Mouse (Mus musculus) liver, embryonic 15.5 days (tissue): ENCODE measurements around the gene Olfr741. TPM values are rescaled to one million over a fixed set of nuclear protein-coding genes. Genes with fewer than 3 reads are reported as not detected.

ENCODE experiments used
- ATAC-seq: fragments of 200-750 bp; cut with Nextera tagmentation; 2 replicates; pipeline ENCODE4 v1.8.0; 2017; ENCODE audit warnings: moderate number of reproducible peaks, mild to moderate bottlenecking, moderate library complexity; ENCODE audit not compliant: insufficient read depth
- H3K27ac ChIP-seq: fragments of 300-500 bp; sonication (generic); replicated peaks from 2 replicates; pipeline ENCODE4 v1.5.1; 2015; ENCODE audit warnings: mild to moderate bottlenecking, inconsistent platforms
- H3K27me3 ChIP-seq: fragments of 300-500 bp; sonication (generic); 2 replicates; pipeline ENCODE4 v1.6.1; 2015; ENCODE audit warnings: mild to moderate bottlenecking, inconsistent platforms
- H3K36me3 ChIP-seq: fragments of 300-500 bp; sonication (generic); replicated peaks from 2 replicates; pipeline ENCODE4 v1.6.1; 2015; ENCODE audit warnings: moderate library complexity, mild to moderate bottlenecking, inconsistent platforms
- H3K4me1 ChIP-seq: fragments of 300-500 bp; sonication (generic); replicated peaks from 2 replicates; pipeline ENCODE4 v1.6.1; 2015; ENCODE audit warnings: inconsistent platforms
- H3K4me2 ChIP-seq: fragments of 300-500 bp; sonication (generic); 2 replicates; pipeline ENCODE4 v1.6.1; 2015; ENCODE audit warnings: moderate library complexity, mild to moderate bottlenecking, inconsistent platforms
- H3K4me3 ChIP-seq: fragments of 300-500 bp; sonication (generic); replicated peaks from 2 replicates; pipeline ENCODE4 v1.5.1; 2015; ENCODE audit warnings: mild to moderate bottlenecking, inconsistent platforms
- H3K9ac ChIP-seq: fragments of 300-500 bp; sonication (generic); 2 replicates; pipeline ENCODE4 v1.6.1; 2015; ENCODE audit warnings: moderate library complexity, mild to moderate bottlenecking, inconsistent platforms
- H3K9me3 ChIP-seq: fragments of 300-500 bp; sonication (generic); replicated peaks from 2 replicates; pipeline ENCODE4 v1.6.1; 2016; ENCODE audit warnings: inconsistent platforms
- WGBS: fragments of 180-500 bp; shearing (Covaris S2); methylation state at CpG from one replicate; pipeline ENCODE4 v1.1.7; 2015; ENCODE audit warnings: mixed read lengths; ENCODE audit not compliant: insufficient replicate concordance; 5-methylcytosine and 5-hydroxymethylcytosine counted together
- polyA plus RNA-seq: library from polyadenylated mRNA; unstranded; fragments of >200 nt; fragmentation: Nextera tagmentation; extraction: Ambion mirVana; gene quantifications from 2 replicates; pipeline ENCODE4 v1.2.1, GENCODE M21; 2015

Gene Olfr741
- polyA plus RNA-seq, result not detected in 2 replicates

DNA sequence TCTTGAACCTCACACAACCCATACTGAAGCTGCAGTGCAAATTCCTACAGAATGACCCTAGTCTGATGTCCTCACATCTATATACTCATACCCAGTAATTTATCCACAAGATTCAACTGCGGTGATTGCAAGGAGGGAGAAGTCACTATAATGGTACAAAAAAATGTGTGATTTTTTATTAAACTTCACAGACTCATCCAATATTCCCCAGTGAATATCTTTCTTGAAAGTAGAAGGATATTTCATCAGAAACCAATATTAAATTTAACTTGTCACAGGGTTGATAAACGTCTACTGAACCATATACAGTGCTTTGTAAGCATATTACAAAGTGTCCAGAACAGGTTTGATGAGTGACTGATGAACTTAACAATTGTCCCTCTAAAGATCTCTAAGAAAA, at the start of gene Olfr741:
Gene Olfr741, plus strand, starts transcription at position 301 of the 400 bp plus-strand sequence.
- WGBS, result 55% methylated on average over 2 of the region's 2 CpGs
- Histone ChIP-seq H3K4me3 (no peak within 1 kb of the TSS), H3K4me1 (no peaks in the 10 kb centered on the region), H3K9ac (no peak within 1 kb of the TSS), H3K27me3 (no peaks in the 10 kb centered on the region), H3K27ac (no peak within 1 kb of the TSS), H3K4me2 (no peak within 1 kb of the TSS), H3K36me3 (no peaks in the 10 kb centered on the region), H3K9me3 (no peaks in the 10 kb centered on the region)
- ATAC-seq, result no peak

GRCm38 (mm10) chr14:50445245-50445644, 27.3 kb upstream of the Olfr741 start, which contains the start of gene Olfr740:
Gene Olfr740 (plus strand): TSS chr14:50445545.
- 56% methylated on average over 3 of the region's 3 CpGs for WGBS
- Histone ChIP-seq H3K36me3 (no peaks in the 10 kb centered on the region), H3K9me3 (no peaks in the 10 kb centered on the region), H3K4me3 (no peak within 1 kb of the TSS), H3K4me1 (no peaks in the 10 kb centered on the region), H3K27ac (no peak within 1 kb of the TSS), H3K4me2 (no peak within 1 kb of the TSS), H3K9ac (no peak within 1 kb of the TSS), H3K27me3 (no peaks in the 10 kb centered on the region)
- no peak for ATAC-seq

- Histone ChIP-seq H3K4me3 (no peak overlapping the region), H3K9me3 (no peaks in the 10 kb centered on the region), H3K27ac (no peak overlapping the region), H3K4me2 (no peak overlapping the region), H3K36me3 (no peaks in the 10 kb centered on the region), H3K4me1 (no peaks in the 10 kb centered on the region), H3K9ac (no peak overlapping the region), H3K27me3 (no peaks in the 10 kb centered on the region)
- 51% methylated on average over 2 of the region's 2 CpGs for WGBS
- no peak for ATAC-seq
Observed at GRCm38 (mm10) chr14:50478406-50478805, 5.9 kb downstream of the Olfr741 start.

- 30% methylated on average over 2 of the region's 2 CpGs for WGBS
Observed at GRCm38 (mm10) chr14:50503300-50503699, 30.8 kb downstream of the Olfr741 start, which contains the start of gene Olfr742. Gene Olfr742 (plus strand): TSS chr14:50503600.

DNA sequence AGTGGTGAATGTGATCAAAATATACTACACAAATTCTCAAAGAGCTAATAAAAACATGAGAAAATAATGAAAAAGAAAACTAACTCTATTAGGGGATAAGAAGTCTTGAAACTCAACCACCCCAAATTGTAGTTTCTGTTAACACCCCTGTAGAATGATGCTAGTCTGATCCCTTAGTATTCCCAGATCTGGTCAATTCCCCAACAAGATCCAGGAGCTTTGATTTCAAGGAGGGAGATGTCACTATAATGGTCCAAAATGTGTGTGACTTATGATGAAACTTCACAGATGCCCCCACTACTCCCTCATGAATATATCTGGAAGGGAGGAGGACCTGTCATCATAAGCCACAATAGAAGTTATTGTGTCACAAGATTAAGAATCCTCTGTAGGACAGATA, 49.0 kb downstream of the Olfr741 start, which contains the start of gene Olfr743:
Gene Olfr743, plus strand, starts transcription at position 301 of the 400 bp plus-strand sequence.
- H3K4me3 ChIP-seq, result no peak within 1 kb of the TSS
- no peak within 1 kb of the TSS for H3K9ac ChIP-seq
- no peak within 1 kb of the TSS for H3K27ac ChIP-seq
- H3K27me3 ChIP-seq, result no peaks in the 10 kb centered on the region
- H3K4me1 ChIP-seq, result no peaks in the 10 kb centered on the region
- no peaks in the 10 kb centered on the region for H3K36me3 ChIP-seq
- ATAC-seq, result no peak
- H3K9me3 ChIP-seq, result no peaks in the 10 kb centered on the region
- no peak within 1 kb of the TSS for H3K4me2 ChIP-seq

More at GRCm38 (mm10) chr14:50503300-50503699, 30.8 kb downstream of the Olfr741 start, which contains the start of gene Olfr742:
- Histone ChIP-seq H3K36me3 (no peaks in the 10 kb centered on the region), H3K27me3 (no peaks in the 10 kb centered on the region), H3K9ac (no peak within 1 kb of the TSS), H3K27ac (no peak within 1 kb of the TSS), H3K4me1 (no peaks in the 10 kb centered on the region), H3K4me2 (no peak within 1 kb of the TSS), H3K9me3 (no peaks in the 10 kb centered on the region), H3K4me3 (no peak within 1 kb of the TSS)
- ATAC-seq, result no peak

Other genes with a start within 250 kb of the Olfr741 start
- gene Olfr731, start 230.9 kb upstream of the Olfr741 start, polyA plus RNA-seq, result not detected in 2 replicates
- gene Olfr732, start 188.5 kb upstream of the Olfr741 start, polyA plus RNA-seq, result not detected in 2 replicates
- gene Olfr733, start 171.2 kb upstream of the Olfr741 start, polyA plus RNA-seq, result not detected in 2 replicates
- gene Olfr734, start 146.0 kb upstream of the Olfr741 start, polyA plus RNA-seq, result not detected in 2 replicates
- gene Olfr735, start 123.9 kb upstream of the Olfr741 start, polyA plus RNA-seq, result not detected in 2 replicates
- 0.03 TPM in 1 of 2 replicates, not detected in the other for gene Tlr11, start 114.8 kb upstream of the Olfr741 start, polyA plus RNA-seq
- not detected in 2 replicates for gene Olfr736, start 91.6 kb upstream of the Olfr741 start, polyA plus RNA-seq
- gene Olfr738, start 65.2 kb upstream of the Olfr741 start, polyA plus RNA-seq, result not detected in 2 replicates
- gene Olfr739, start 54.1 kb upstream of the Olfr741 start, polyA plus RNA-seq, result not detected in 2 replicates
- gene Olfr740, start 27.2 kb upstream of the Olfr741 start, polyA plus RNA-seq, result not detected in 2 replicates
- not detected in 2 replicates for gene Olfr742, start 30.9 kb downstream of the Olfr741 start, polyA plus RNA-seq
- gene Olfr743, start 49.1 kb downstream of the Olfr741 start, polyA plus RNA-seq, result not detected in 2 replicates
- not detected in 2 replicates for gene Olfr744, start 142.1 kb downstream of the Olfr741 start, polyA plus RNA-seq
- gene Olfr745, start 166.7 kb downstream of the Olfr741 start, polyA plus RNA-seq, result not detected in 2 replicates
- gene Olfr746, start 174.3 kb downstream of the Olfr741 start, polyA plus RNA-seq, result not detected in 2 replicates
- gene Olfr747, start 220.5 kb downstream of the Olfr741 start, polyA plus RNA-seq, result not detected in 2 replicates
- gene Olfr748, start 234.6 kb downstream of the Olfr741 start, polyA plus RNA-seq, result not detected in 2 replicates